ENCODE assay signal across 16 mouse cellular contexts in genomic region chr1:43224943-43225342, GRCm38 (mm10). TPM values are rescaled to one million over a fixed set of nuclear protein-coding genes. Genes with fewer than 3 reads are reported as not detected.
DNase-seq lines count a peak whose midpoint lies in the region; ATAC-seq and TF ChIP-seq lines count a peak whose summit lies in the region.
"Had no signal": no experiment of that assay in that cellular context is flagged by ENCODE, and none has a peak within 500 bp of the region (broad histone marks: within the 10 kb centered on the region; RNA-seq: fewer than 3 reads in every experiment).

No protein-coding gene starts in this region.

- H3K79me2 ChIP-seq in myocyte (ENCODE audit: control insufficient read depth, insufficient read depth), result no peaks in the 10 kb centered on the region

- no peaks in the 10 kb centered on the region for H3K9me3 ChIP-seq in embryonic facial prominence, embryonic 12.5 days
- H3K9me3 ChIP-seq in embryonic facial prominence, embryonic 10.5 days, result no peaks in the 10 kb centered on the region
- H3K9me3 ChIP-seq in midbrain, embryonic 14.5 days (ENCODE audit: control insufficient read depth, low read length), result no peaks in the 10 kb centered on the region
- H3K9me3 ChIP-seq: G1E; liver, embryonic 13.5 days had no signal

- no peak for DNase-seq in embryonic facial prominence, embryonic 10.5 days (ENCODE audit: low spot score)
- peak; percentile 90 for DNase-seq in kidney, adult 2 months
- DNase-seq in cerebellum, adult 2 months, result no peak
- DNase-seq in natural killer cell, adult 2 months (ENCODE audit: low spot score in 2 of 2), result no peak
- DNase-seq in midbrain, embryonic 14.5 days, result no peak
- DNase-seq: adrenal gland, postnatal 36 days; forebrain, postnatal 0 days; gastrocnemius, postnatal 36 days; heart, postnatal 10 days; liver, embryonic 13.5 days had no signal

- TF ChIP-seq POLR2A in kidney, adult 2 months (IDR thresholded peaks at IDR 0.05; ENCODE audit: low read depth, low read length), result no peak
- TF ChIP-seq POLR2A in myocyte (IDR thresholded peaks at IDR 0.05; ENCODE audit: insufficient read length, low read depth), result no peak
- no peak for TF ChIP-seq POLR2A in cerebellum, adult 2 months (IDR thresholded peaks at IDR 0.05; ENCODE audit: borderline replicate concordance, insufficient read depth, low read length)

- TF ChIP-seq CTCF in kidney, adult 2 months (conservative IDR thresholded peaks at IDR 0.05; ENCODE audit: insufficient read depth, insufficient read length, low read depth, low read length), result no peak
- no peak for TF ChIP-seq CTCF in cerebellum, adult 2 months (IDR thresholded peaks at IDR 0.05; ENCODE audit: borderline replicate concordance, insufficient read depth, low read depth, low read length)

- no peaks in the 10 kb centered on the region for H3K36me3 ChIP-seq in embryonic facial prominence, embryonic 12.5 days
- H3K36me3 ChIP-seq in embryonic facial prominence, embryonic 10.5 days (replicated peaks), result no peaks in the 10 kb centered on the region
- no peaks in the 10 kb centered on the region for H3K36me3 ChIP-seq in kidney, adult 2 months (ENCODE audit: control insufficient read depth, insufficient read depth, low read length)
- no peaks in the 10 kb centered on the region for H3K36me3 ChIP-seq in myocyte (ENCODE audit: control insufficient read depth, insufficient read depth)
- no peaks in the 10 kb centered on the region for H3K36me3 ChIP-seq in midbrain, embryonic 14.5 days (ENCODE audit: control insufficient read depth, insufficient read depth, low read length)
- H3K36me3 ChIP-seq: G1E; liver, embryonic 13.5 days had no signal

- no peak overlapping the region for H3K9ac ChIP-seq in embryonic facial prominence, embryonic 12.5 days
- H3K9ac ChIP-seq in midbrain, embryonic 14.5 days (replicated peaks; ENCODE audit: low read length), result no peak overlapping the region
- H3K9ac ChIP-seq: forebrain, postnatal 0 days; liver, embryonic 13.5 days had no signal

- no peak overlapping the region for H3ac ChIP-seq in myocyte (ENCODE audit: control insufficient read depth, insufficient read length)

- H3K27me3 ChIP-seq in embryonic facial prominence, embryonic 12.5 days, result no peaks in the 10 kb centered on the region
- H3K27me3 ChIP-seq in embryonic facial prominence, embryonic 10.5 days (replicated peaks; ENCODE audit: low read depth, poor library complexity, severe bottlenecking), result no peaks in the 10 kb centered on the region
- H3K27me3 ChIP-seq in kidney, adult 2 months (replicated peaks; ENCODE audit: control insufficient read depth, insufficient read depth, low read length), result no peaks in the 10 kb centered on the region
- no peaks in the 10 kb centered on the region for H3K27me3 ChIP-seq in myocyte (ENCODE audit: control insufficient read depth, insufficient read depth, insufficient read length)
- H3K27me3 ChIP-seq in cerebellum, adult 2 months (ENCODE audit: control insufficient read depth, insufficient read depth, low read length), result no peaks in the 10 kb centered on the region
- no peaks in the 10 kb centered on the region for H3K27me3 ChIP-seq in midbrain, embryonic 14.5 days (ENCODE audit: control insufficient read depth, insufficient read depth, low read length)
- H3K27me3 ChIP-seq: liver, embryonic 13.5 days had no signal

- H3K27ac ChIP-seq in embryonic facial prominence, embryonic 12.5 days, result peak overlapping the region; percentile 41; the same call in 1 of the 2 replicates
- H3K27ac ChIP-seq in embryonic facial prominence, embryonic 10.5 days (replicated peaks), result no peak overlapping the region
- peak overlapping the region; percentile 97 for H3K27ac ChIP-seq in kidney, adult 2 months (ENCODE audit: insufficient read depth, low read depth, low read length)
- H3K27ac ChIP-seq in cerebellum, adult 2 months (ENCODE audit: insufficient read depth, low read length), result no peak overlapping the region
- no peak overlapping the region for H3K27ac ChIP-seq in midbrain, embryonic 14.5 days (replicated peaks; ENCODE audit: low read depth, low read length)
- H3K27ac ChIP-seq: liver, embryonic 13.5 days had no signal

- ATAC-seq in embryonic facial prominence, embryonic 12.5 days (ENCODE audit: insufficient number of reproducible peaks, insufficient read depth, low FRiP score, low TSS enrichment), result no peak
- ATAC-seq in activated CD4-positive, CD25-positive, alpha-beta regulatory T cell, adult 4 months, result peak; percentile 18
- no peak for ATAC-seq in midbrain, embryonic 14.5 days (ENCODE audit: low FRiP score, low TSS enrichment)
- ATAC-seq: forebrain, postnatal 0 days; hindbrain, embryonic 16.5 days had no signal

- 72% methylated on average over 4 of the region's 4 CpGs for WGBS in embryonic facial prominence, embryonic 12.5 days
- WGBS in embryonic facial prominence, embryonic 10.5 days, result 75% methylated on average over 4 of the region's 4 CpGs
- 32% methylated on average over 4 of the region's 4 CpGs for WGBS in kidney, adult 2 months
- 76% methylated on average over 4 of the region's 4 CpGs for WGBS in cerebellum, adult 2 months
- 79% methylated on average over 4 of the region's 4 CpGs for WGBS in midbrain, embryonic 14.5 days

- no peak overlapping the region for H3K4me2 ChIP-seq in embryonic facial prominence, embryonic 12.5 days (replicated peaks)
- H3K4me2 ChIP-seq in myocyte (ENCODE audit: low read depth), result peak overlapping the region; percentile 56
- no peak overlapping the region for H3K4me2 ChIP-seq in midbrain, embryonic 14.5 days (ENCODE audit: low read length)
- H3K4me2 ChIP-seq: liver, embryonic 13.5 days had no signal

- H3K4me3 ChIP-seq in embryonic facial prominence, embryonic 12.5 days, result no peak overlapping the region
- H3K4me3 ChIP-seq in embryonic facial prominence, embryonic 10.5 days, result no peak overlapping the region
- H3K4me3 ChIP-seq in kidney, adult 2 months (ENCODE audit: insufficient read depth, low read depth, low read length), result no peak overlapping the region
- no peak overlapping the region for H3K4me3 ChIP-seq in myocyte
- no peak overlapping the region for H3K4me3 ChIP-seq in cerebellum, adult 2 months (replicated peaks; ENCODE audit: insufficient read depth, low read depth, low read length)
- no peak overlapping the region for H3K4me3 ChIP-seq in midbrain, embryonic 14.5 days (replicated peaks; ENCODE audit: low read depth, low read length)
- H3K4me3 ChIP-seq: erythroblast, embryonic 14.5 days; liver, embryonic 13.5 days had no signal

- H3K4me1 ChIP-seq in embryonic facial prominence, embryonic 12.5 days, result no peaks in the 10 kb centered on the region
- peaks cover 7% of the 10 kb centered on the region for H3K4me1 ChIP-seq in embryonic facial prominence, embryonic 10.5 days
- H3K4me1 ChIP-seq in kidney, adult 2 months (ENCODE audit: control insufficient read depth, insufficient read depth, low read length), result peaks cover 13% of the 10 kb centered on the region
- H3K4me1 ChIP-seq in cerebellum, adult 2 months (ENCODE audit: control insufficient read depth, insufficient read depth, low read length), result no peaks in the 10 kb centered on the region
- no peaks in the 10 kb centered on the region for H3K4me1 ChIP-seq in midbrain, embryonic 14.5 days (ENCODE audit: control insufficient read depth, insufficient read depth, low read length)
- H3K4me1 ChIP-seq: liver, embryonic 13.5 days had no signal

TF ChIP-seq in myocyte, 11 proteins besides CTCF, POLR2A, EP300 and RAD21:
- TF ChIP-seq TCF12 (IDR thresholded peaks at IDR 0.05; ENCODE audit: insufficient read depth, poor library complexity, severe bottlenecking) (no peak), POLR2AphosphoS2 (IDR thresholded peaks at IDR 0.05; ENCODE audit: insufficient read length, low read depth) (no peak), TCF3 (IDR thresholded peaks at IDR 0.05; ENCODE audit: insufficient read length, low read depth) (no peak), CEBPB (IDR thresholded peaks at IDR 0.05; ENCODE audit: insufficient read depth, poor library complexity, severe bottlenecking) (no peak), SRF (IDR thresholded peaks at IDR 0.05; ENCODE audit: control insufficient read depth, insufficient read length, low read depth) (no peak), MAX (IDR thresholded peaks at IDR 0.05; ENCODE audit: low read depth) (no peak), MYOD1 (IDR thresholded peaks at IDR 0.05; ENCODE audit: control insufficient read depth in 1 of 3, insufficient read length in 2 of 3, low read depth in 2 of 3) (no peak), E2F4 (IDR thresholded peaks at IDR 0.05; ENCODE audit: insufficient read depth) (no peak), MYOG (IDR thresholded peaks at IDR 0.05; ENCODE audit: control insufficient read depth in 1 of 3, insufficient read depth in 1 of 3, insufficient read length in 2 of 3, low read depth in 2 of 3) (no peak), USF1 (IDR thresholded peaks at IDR 0.05; ENCODE audit: low read depth) (no peak), REST (IDR thresholded peaks at IDR 0.05; ENCODE audit: insufficient read depth, insufficient read length) (no peak)

RNA-seq across cellular contexts. Expression of gene Fhl2, which starts 28.2 kb away (rescaled TPM):
- polyA plus RNA-seq in embryonic facial prominence, embryonic 12.5 days (2016; fragmentation: Nextera tagmentation; extraction: Ambion mirVana), result 16.9 and 17.0 TPM in 2 replicates
- polyA plus RNA-seq in embryonic facial prominence, embryonic 10.5 days (2016; fragmentation: Nextera tagmentation; extraction: Ambion mirVana), result 10.7 and 11.2 TPM in 2 replicates
- 1 to 10 TPM; 3.0 to 3.3 TPM for polyA plus RNA-seq in activated CD4-positive, CD25-positive, alpha-beta regulatory T cell, adult 4 months (2017; shearing (Covaris generic))
- 45.3 and 48.1 TPM in 2 replicates for polyA plus RNA-seq in kidney, adult 2 months (2012; rRNA removed)
- polyA plus RNA-seq in myocyte (2012; fragmentation: generic; extraction: Trizol), result 58.2 TPM
- 5.5 and 6.2 TPM in 2 replicates for polyA plus RNA-seq in cerebellum, adult 2 months (2012; rRNA removed)
- 17.4 and 18.5 TPM in 2 replicates for polyA plus RNA-seq in midbrain, embryonic 14.5 days (2014; fragmentation: Nextera tagmentation; extraction: Ambion mirVana)
- polyA plus RNA-seq: erythroblast, embryonic 14.5 days; G1E had no signal

Comparison
In these comparisons a context has a peak if more than half of its experiments do, and no peak if none do; other contexts are left out.
1. H3K27ac ChIP-seq: peak in embryonic facial prominence, embryonic 12.5 days (single experiment) and kidney, adult 2 months (single experiment); none in embryonic facial prominence, embryonic 10.5 days (single experiment), cerebellum, adult 2 months (single experiment) and midbrain, embryonic 14.5 days (single experiment).